Mouse (Mus musculus) neural tube, embryonic 15.5 days (tissue): ENCODE results near the gene Epha6. TPM values are rescaled to one million over a fixed set of nuclear protein-coding genes. Genes with fewer than 3 reads are reported as not detected.

Source experiments
- ATAC-seq: fragments of 200-750 bp; cut with Nextera tagmentation; 2 replicates; pipeline ENCODE4 v1.8.0; 2017; ENCODE audit warnings: mild to moderate bottlenecking, moderate TSS enrichment, moderate library complexity; ENCODE audit not compliant: low FRiP score
- H3K27ac ChIP-seq: fragments of 300-500 bp; sonication (generic); replicated peaks from 2 replicates; pipeline ENCODE4 v1.5.1; 2015; ENCODE audit warnings: mild to moderate bottlenecking, inconsistent platforms
- H3K27me3 ChIP-seq: fragments of 300-500 bp; sonication (generic); replicated peaks from 2 replicates; pipeline ENCODE4 v1.6.1; 2015; ENCODE audit warnings: inconsistent platforms
- H3K36me3 ChIP-seq: fragments of 300-500 bp; sonication (generic); 2 replicates; pipeline ENCODE4 v1.6.1; 2015; ENCODE audit warnings: inconsistent platforms
- H3K4me1 ChIP-seq: fragments of 300-500 bp; sonication (generic); 2 replicates; pipeline ENCODE4 v1.6.1; 2015; ENCODE audit warnings: inconsistent platforms
- H3K4me2 ChIP-seq: fragments of 300-500 bp; sonication (generic); 2 replicates; pipeline ENCODE4 v1.6.1; 2015; ENCODE audit warnings: inconsistent platforms, mild to moderate bottlenecking, moderate library complexity
- H3K4me3 ChIP-seq: fragments of 300-500 bp; sonication (generic); replicated peaks from 2 replicates; pipeline ENCODE4 v1.5.1; 2015; ENCODE audit warnings: mild to moderate bottlenecking, inconsistent platforms
- H3K9ac ChIP-seq: fragments of 300-500 bp; sonication (generic); replicated peaks from 2 replicates; pipeline ENCODE4 v1.6.1; 2015; ENCODE audit warnings: mild to moderate bottlenecking, inconsistent platforms
- H3K9me3 ChIP-seq: fragments of 300-500 bp; sonication (generic); replicated peaks from 2 replicates; pipeline ENCODE4 v1.6.1; 2016; ENCODE audit warnings: inconsistent platforms
- WGBS: fragments of 180-500 bp; shearing (Covaris S2); methylation state at CpG from one replicate; pipeline ENCODE4 v1.1.7; 2015; ENCODE audit warnings: mixed read lengths; 5-methylcytosine and 5-hydroxymethylcytosine counted together
- microRNA-seq: library from miRNA; unstranded; fragments of <30 nt; microRNA quantifications from one replicate; pipeline ENCODE4, GENCODE M21; 2017
- polyA plus RNA-seq: library from polyadenylated mRNA; unstranded; fragments of >200 nt; fragmentation: Nextera tagmentation; extraction: Ambion mirVana; gene quantifications from 2 replicates; pipeline ENCODE4 v1.2.1, GENCODE M21; 2015

The Epha6 gene
- polyA plus RNA-seq, 1 experiment from 2014 or later: 8.6 TPM

DNA sequence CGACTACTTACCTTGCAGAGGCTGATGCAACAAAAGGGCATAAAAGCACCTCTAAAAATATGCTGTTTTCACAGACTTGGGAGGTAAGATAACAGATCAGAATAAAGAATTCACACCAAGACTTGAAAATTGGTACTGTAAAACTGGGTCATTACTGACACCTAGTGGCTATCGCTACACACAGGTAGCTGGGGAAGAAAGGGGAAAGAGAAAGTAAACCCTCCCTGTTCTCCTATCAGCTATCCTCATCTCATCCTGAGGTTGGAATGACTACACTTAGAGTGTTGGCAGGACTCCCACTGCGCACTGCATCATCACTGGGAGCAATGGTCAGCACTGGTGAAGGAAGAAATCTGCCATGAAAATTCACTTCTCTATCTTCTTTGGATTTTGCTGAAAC, 988.2 kb downstream of the Epha6 start:
- Histone ChIP-seq H3K9ac (no peak overlapping the region), H3K4me1 (no peaks in the 10 kb centered on the region), H3K9me3 (no peaks in the 10 kb centered on the region), H3K4me3 (no peak overlapping the region), H3K4me2 (no peak overlapping the region), H3K36me3 (no peaks in the 10 kb centered on the region), H3K27ac (no peak overlapping the region), H3K27me3 (no peaks in the 10 kb centered on the region)
- ATAC-seq: peak; percentile 69
- WGBS: 42% methylated on average over 3 of the region's 3 CpGs

- 74% methylated on average over 3 of the region's 3 CpGs for WGBS
- H3K9me3 ChIP-seq: no peaks in the 10 kb centered on the region
- H3K4me1 ChIP-seq: no peaks in the 10 kb centered on the region
- no peak overlapping the region for H3K9ac ChIP-seq
- no peaks in the 10 kb centered on the region for H3K27me3 ChIP-seq
- no peak overlapping the region for H3K27ac ChIP-seq
- ATAC-seq: no peak
- no peak overlapping the region for H3K4me2 ChIP-seq
- no peak overlapping the region for H3K4me3 ChIP-seq
- H3K36me3 ChIP-seq: peaks cover 5% of the 10 kb centered on the region; the same call in 1 of the 2 replicates
Observed at GRCm38 (mm10) chr16:59615675-59616074, 989.7 kb downstream of the Epha6 start.

DNA sequence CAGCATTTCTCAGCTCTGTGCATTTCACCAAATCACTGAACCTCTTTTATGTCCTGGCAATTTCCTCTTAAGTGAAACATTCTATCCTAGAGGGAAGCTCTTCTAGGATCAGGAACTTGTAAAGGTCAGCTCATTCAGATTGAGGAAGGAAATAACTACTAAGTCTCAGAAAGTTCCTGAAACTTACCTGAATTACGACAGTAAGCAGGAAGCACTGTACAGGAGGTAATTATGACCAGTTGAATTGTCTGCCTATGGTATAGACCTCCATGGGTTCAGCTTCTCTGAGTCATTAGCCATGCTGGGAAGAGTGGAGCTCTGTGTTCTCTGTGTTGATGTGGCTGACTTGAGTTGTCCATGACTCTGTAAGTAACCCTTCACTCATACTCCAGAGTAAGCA, 994.6 kb downstream of the Epha6 start:
- Histone ChIP-seq H3K4me1 (no peaks in the 10 kb centered on the region), H3K4me3 (no peak overlapping the region), H3K9ac (no peak overlapping the region), H3K9me3 (no peaks in the 10 kb centered on the region), H3K27me3 (no peaks in the 10 kb centered on the region), H3K4me2 (no peak overlapping the region), H3K27ac (no peak overlapping the region), H3K36me3 (peaks cover 5% of the 10 kb centered on the region; the same call in 1 of the 2 replicates)
- 91% methylated on average over 1 of the region's 1 CpGs for WGBS
- no peak for ATAC-seq

- H3K9ac ChIP-seq: no peak overlapping the region
- whole genome bisulfite sequencing: 13% methylated on average over 15 of the region's 15 CpGs
- ATAC-seq: peak; percentile 67
- 0 out of 2 replicates have a peak, but pooled peaks cover 5% of the 10 kb centered on the region for H3K27me3 ChIP-seq
- peak overlapping the region; percentile 58 for H3K4me2 ChIP-seq
- H3K27ac ChIP-seq: no peak overlapping the region
- H3K36me3 ChIP-seq: no peaks in the 10 kb centered on the region
- peak overlapping the region; percentile 28 for H3K4me3 ChIP-seq
- H3K9me3 ChIP-seq: no peaks in the 10 kb centered on the region
- H3K4me1 ChIP-seq: peaks cover 24% of the 10 kb centered on the region
Observed at GRCm38 (mm10) chr16:59604078-59604781, 1001.1 kb downstream of the Epha6 start.

Small RNAs within 50 kb of the gene (microRNA-seq; reads per million reads assigned to microRNA genes)
- not detected for gene Gm24755
